ENCODE assay signal across 16 mouse cellular contexts in the genomic region with DNA sequence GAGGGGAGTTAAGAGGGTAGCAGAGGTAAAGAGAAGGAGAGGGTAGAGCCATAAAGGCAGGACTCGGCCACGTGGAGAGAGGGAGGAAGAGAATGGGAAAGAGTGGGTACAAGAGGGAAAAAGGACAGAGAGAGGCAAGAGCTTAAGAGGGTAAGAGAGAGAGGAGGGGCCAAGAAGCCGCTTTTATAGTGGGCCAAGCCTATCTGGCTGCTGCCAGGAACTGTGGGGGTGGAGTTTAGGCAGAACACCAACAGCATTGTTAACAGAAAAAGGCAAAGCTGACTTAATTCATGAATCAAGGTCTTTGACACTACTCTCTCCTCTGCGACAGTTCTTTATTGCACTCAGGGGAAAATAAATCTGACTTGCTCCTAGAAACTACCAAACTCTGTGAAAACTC.
A peak's percentile ranks its signal among the peaks of the same experiment; 100 is the strongest.
DNase-seq lines count a peak whose midpoint lies in the region; ATAC-seq lines count a peak whose summit lies in the region.
"Had no signal": no experiment of that assay in that cellular context is flagged by ENCODE, and none has a peak within 500 bp of the region (broad histone marks: within the 10 kb centered on the region; RNA-seq: fewer than 3 reads in every experiment).

No protein-coding gene starts in this region.

- H3K9ac ChIP-seq in hindbrain, embryonic 11.5 days (ENCODE audit: low read depth, low read length), result no peak overlapping the region
- H3K9ac ChIP-seq in hindbrain, embryonic 13.5 days, result no peak overlapping the region
- H3K9ac ChIP-seq in midbrain, embryonic 15.5 days, result no peak overlapping the region
- H3K9ac ChIP-seq in midbrain, embryonic 13.5 days (replicated peaks), result no peak overlapping the region
- no peak overlapping the region for H3K9ac ChIP-seq in limb, embryonic 12.5 days (replicated peaks)
- H3K9ac ChIP-seq: liver, embryonic 12.5 days; lung, embryonic 15.5 days had no signal

- H3K4me3 ChIP-seq in hindbrain, embryonic 11.5 days (ENCODE audit: low read depth, low read length), result no peak overlapping the region
- no peak overlapping the region for H3K4me3 ChIP-seq in hindbrain, embryonic 13.5 days
- H3K4me3 ChIP-seq in midbrain, embryonic 15.5 days, result no peak overlapping the region
- no peak overlapping the region for H3K4me3 ChIP-seq in midbrain, embryonic 13.5 days (replicated peaks)
- H3K4me3 ChIP-seq in limb, embryonic 12.5 days (replicated peaks), result no peak overlapping the region
- H3K4me3 ChIP-seq: erythroblast, embryonic 14.5 days; gastrocnemius, adult 2 months; liver, embryonic 12.5 days; lung, embryonic 15.5 days had no signal

- H3K9me3 ChIP-seq in hindbrain, embryonic 11.5 days (ENCODE audit: control insufficient read depth, low read length), result no peaks in the 10 kb centered on the region
- H3K9me3 ChIP-seq in hindbrain, embryonic 13.5 days, result no peaks in the 10 kb centered on the region
- H3K9me3 ChIP-seq in midbrain, embryonic 15.5 days, result no peaks in the 10 kb centered on the region
- H3K9me3 ChIP-seq in midbrain, embryonic 13.5 days, result no peaks in the 10 kb centered on the region
- H3K9me3 ChIP-seq in limb, embryonic 12.5 days, result no peaks in the 10 kb centered on the region
- H3K9me3 ChIP-seq: liver, embryonic 12.5 days; lung, embryonic 15.5 days had no signal

- 0 out of 2 replicates have a peak, but pooled peaks have one; percentile 30 for ATAC-seq in hindbrain, embryonic 11.5 days (ENCODE audit: low FRiP score)
- no peak for ATAC-seq in hindbrain, embryonic 13.5 days (ENCODE audit: low FRiP score)
- peak; percentile 63; the same call in 1 of the 2 replicates for ATAC-seq in midbrain, embryonic 15.5 days (replicated peaks)
- ATAC-seq in midbrain, embryonic 13.5 days, result no peak
- ATAC-seq in limb, embryonic 12.5 days (ENCODE audit: insufficient number of reproducible peaks, insufficient read depth, low FRiP score, low TSS enrichment, low read depth), result 0 out of 2 replicates have a peak, but pooled peaks have one; percentile 59
- ATAC-seq: liver, embryonic 12.5 days had no signal

- WGBS in hindbrain, embryonic 11.5 days, result 68% methylated on average over 4 of the region's 4 CpGs
- WGBS in hindbrain, embryonic 13.5 days, result 63% methylated on average over 4 of the region's 4 CpGs
- 56% methylated on average over 4 of the region's 4 CpGs for WGBS in midbrain, embryonic 15.5 days
- 67% methylated on average over 4 of the region's 4 CpGs for WGBS in midbrain, embryonic 13.5 days
- WGBS in limb, embryonic 12.5 days, result 51% methylated on average over 4 of the region's 4 CpGs

- no peak for DNase-seq in hindbrain, embryonic 11.5 days (ENCODE audit: low spot score)
- DNase-seq in telencephalon, adult 2 months (ENCODE audit: low read depth, low spot score), result peak; percentile 13
- DNase-seq in spleen, adult 18-20 months, result no peak
- DNase-seq in gastrocnemius, adult 18-20 months (ENCODE audit: low spot score), result no peak
- DNase-seq: cerebellum, adult 11-12 months; gastrocnemius, adult 2 months; heart, adult 18-20 months; heart, postnatal 10 days; kidney, postnatal 10 days had no signal

- no peaks in the 10 kb centered on the region for H3K27me3 ChIP-seq in hindbrain, embryonic 11.5 days (ENCODE audit: control insufficient read depth, insufficient read depth, low read length)
- H3K27me3 ChIP-seq in hindbrain, embryonic 13.5 days, result no peaks in the 10 kb centered on the region
- H3K27me3 ChIP-seq in midbrain, embryonic 15.5 days (replicated peaks), result no peaks in the 10 kb centered on the region
- no peaks in the 10 kb centered on the region for H3K27me3 ChIP-seq in midbrain, embryonic 13.5 days
- H3K27me3 ChIP-seq in limb, embryonic 12.5 days, result no peaks in the 10 kb centered on the region
- H3K27me3 ChIP-seq: liver, embryonic 12.5 days; lung, embryonic 15.5 days had no signal

- no peak overlapping the region for H3K4me2 ChIP-seq in hindbrain, embryonic 11.5 days (replicated peaks; ENCODE audit: low read depth, low read length)
- no peak overlapping the region for H3K4me2 ChIP-seq in hindbrain, embryonic 13.5 days
- no peak overlapping the region for H3K4me2 ChIP-seq in midbrain, embryonic 15.5 days
- H3K4me2 ChIP-seq in midbrain, embryonic 13.5 days (replicated peaks), result no peak overlapping the region
- H3K4me2 ChIP-seq in limb, embryonic 12.5 days, result no peak overlapping the region
- H3K4me2 ChIP-seq: liver, embryonic 12.5 days; lung, embryonic 15.5 days had no signal

- no peaks in the 10 kb centered on the region for H3K4me1 ChIP-seq in hindbrain, embryonic 11.5 days (replicated peaks; ENCODE audit: control insufficient read depth, insufficient read depth, low read length)
- no peaks in the 10 kb centered on the region for H3K4me1 ChIP-seq in hindbrain, embryonic 13.5 days (replicated peaks)
- no peaks in the 10 kb centered on the region for H3K4me1 ChIP-seq in midbrain, embryonic 15.5 days
- no peaks in the 10 kb centered on the region for H3K4me1 ChIP-seq in midbrain, embryonic 13.5 days (replicated peaks)
- no peaks in the 10 kb centered on the region for H3K4me1 ChIP-seq in limb, embryonic 12.5 days (replicated peaks)
- H3K4me1 ChIP-seq: liver, embryonic 12.5 days; lung, embryonic 15.5 days had no signal

- H3K36me3 ChIP-seq in hindbrain, embryonic 11.5 days (ENCODE audit: control insufficient read depth, insufficient read depth, low read length), result no peaks in the 10 kb centered on the region
- no peaks in the 10 kb centered on the region for H3K36me3 ChIP-seq in hindbrain, embryonic 13.5 days
- H3K36me3 ChIP-seq in midbrain, embryonic 15.5 days (replicated peaks), result no peaks in the 10 kb centered on the region
- no peaks in the 10 kb centered on the region for H3K36me3 ChIP-seq in midbrain, embryonic 13.5 days
- H3K36me3 ChIP-seq in limb, embryonic 12.5 days, result no peaks in the 10 kb centered on the region
- H3K36me3 ChIP-seq: liver, embryonic 12.5 days; lung, embryonic 15.5 days had no signal

- no peak overlapping the region for H3K27ac ChIP-seq in hindbrain, embryonic 11.5 days (ENCODE audit: low read depth, low read length)
- H3K27ac ChIP-seq in hindbrain, embryonic 13.5 days, result no peak overlapping the region
- H3K27ac ChIP-seq in midbrain, embryonic 15.5 days, result no peak overlapping the region
- H3K27ac ChIP-seq in midbrain, embryonic 13.5 days, result no peak overlapping the region
- H3K27ac ChIP-seq in limb, embryonic 12.5 days, result 0 out of 2 replicates have a peak overlapping the region, but pooled peaks have one; percentile 17
- H3K27ac ChIP-seq: gastrocnemius, adult 2 months; liver, embryonic 12.5 days; lung, embryonic 15.5 days had no signal

Comparison
In these comparisons a context has a peak if more than half of its experiments do, and no peak if none do; other contexts are left out.
1. ATAC-seq: peak in hindbrain, embryonic 11.5 days (single experiment), midbrain, embryonic 15.5 days (single experiment) and limb, embryonic 12.5 days (single experiment); none in hindbrain, embryonic 13.5 days (single experiment) and midbrain, embryonic 13.5 days (single experiment).